Mouse (Mus musculus) hematopoietic stem cell, adult 5-6 weeks (primary cell): ENCODE measurements around the gene Pde4d. TPM values are rescaled to one million over a fixed set of nuclear protein-coding genes. Genes with fewer than 3 reads are reported as not detected.
A peak's percentile ranks its signal among the peaks of the same experiment; 100 is the strongest.

ENCODE experiments used
- ATAC-seq, 2 experiments: fragments of 125-278 bp in 1 of 2; replicated peaks in 1 of 2; 2 replicates each; pipeline ENCODE4 v1.8.0; 2016 to 2017; ENCODE audit warnings: inconsistent platforms in 2 of 2, mild to moderate bottlenecking in 2 of 2, moderate number of reproducible peaks in 2 of 2, low read depth in 1 of 2, moderate TSS enrichment in 1 of 2; ENCODE audit not compliant: low FRiP score in 2 of 2, poor library complexity in 2 of 2, severe bottlenecking in 2 of 2, insufficient read depth in 1 of 2, low TSS enrichment in 1 of 2
- total RNA-seq: library from RNA; stranded (forward); fragments of 172-1452, 232-1000 nt; gene quantifications from 2 replicates; pipeline ENCODE4 v1.2.3, GENCODE M21; 2017

Gene Pde4d
- total RNA-seq, 1 experiment from 2014 or later: 29.6 TPM

DNA sequence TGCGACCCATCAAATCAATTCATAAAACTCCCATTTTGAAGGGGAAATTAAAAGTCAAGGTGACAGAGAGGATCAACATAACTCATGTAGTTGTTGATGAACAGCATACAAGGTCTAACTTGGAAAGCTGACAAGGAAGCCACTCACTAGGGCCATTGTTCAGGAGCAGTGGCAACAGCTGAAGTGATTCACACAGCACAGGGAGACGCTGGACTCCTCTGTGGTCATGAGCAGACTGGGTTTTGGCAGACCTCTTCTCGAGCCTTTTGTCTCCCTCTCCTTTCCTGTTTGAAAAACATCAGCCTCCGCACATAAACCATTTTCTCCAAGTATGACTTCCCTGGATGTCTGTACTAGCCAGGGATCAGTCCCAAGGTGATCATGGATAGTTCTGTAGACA is 1094.9 kb downstream of the Pde4d start:
- no peak for ATAC-seq

DNA sequence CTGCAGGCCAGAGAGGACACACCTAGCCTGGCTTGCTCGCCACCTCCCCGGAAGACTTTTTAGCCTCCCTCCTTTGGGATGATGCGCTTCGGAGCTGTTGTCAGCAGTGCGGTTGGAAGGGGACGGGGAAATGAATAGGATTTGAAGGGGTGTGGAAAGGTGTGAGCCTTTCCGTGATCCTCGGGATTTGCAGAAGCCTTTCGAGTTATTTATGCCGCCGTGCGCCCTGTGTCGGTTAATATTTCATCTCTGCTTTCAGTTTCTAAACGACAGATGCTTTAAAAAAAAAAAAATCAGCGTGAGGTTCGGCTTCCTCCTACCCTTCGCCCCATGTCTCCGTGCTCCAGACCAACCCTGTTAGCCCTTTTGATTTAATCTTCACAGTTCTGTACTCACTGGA is 1096.6 kb downstream of the Pde4d start:
- ATAC-seq: peak; percentile 52 to 76; a peak in 2 of 4 replicates

DNA sequence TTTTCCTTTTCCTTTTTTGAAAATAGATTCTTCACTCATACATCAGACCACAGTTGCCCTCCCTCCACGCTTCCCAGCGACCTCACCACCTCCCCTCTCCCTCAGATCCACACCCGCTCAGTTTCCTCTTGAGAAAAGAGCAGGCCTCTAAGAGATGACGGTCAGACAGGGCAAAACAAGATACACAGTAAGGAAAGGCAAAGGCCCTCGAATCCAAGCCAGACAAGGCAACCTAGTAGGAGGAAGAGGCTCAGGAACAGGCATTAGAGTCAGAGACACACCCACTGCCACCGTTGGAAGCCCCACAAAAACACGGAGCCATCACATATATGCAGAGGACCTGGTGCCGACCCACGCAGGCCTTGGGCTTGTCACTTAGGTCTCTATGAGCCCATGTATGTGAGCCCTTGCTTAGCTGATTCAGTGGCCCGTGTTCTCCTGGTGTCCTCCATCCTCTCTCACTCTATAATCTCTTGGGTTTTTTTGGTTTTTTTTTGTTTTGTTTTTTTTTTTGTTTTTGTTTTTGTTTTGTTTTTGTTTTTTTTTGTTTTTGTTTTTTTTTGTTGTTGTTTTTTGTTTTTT is 1097.3 kb downstream of the Pde4d start:
- ATAC-seq: peak in 1 of 2 experiments; percentile 32; a peak in 1 of 4 replicates

GRCm38 (mm10) chr13:109547700-109548099 is 1098.0 kb downstream of the Pde4d start:
- peak; percentile 89 to 92 for ATAC-seq

GRCm38 (mm10) chr13:109548263-109548662 is 1098.5 kb downstream of the Pde4d start:
- no peak for ATAC-seq

GRCm38 (mm10) chr13:109548771-109549555 is 1099.2 kb downstream of the Pde4d start:
- ATAC-seq: no peak

- no peak for ATAC-seq
These were observed 1102.1 kb downstream of the Pde4d start for GRCm38 (mm10) chr13:109551836-109552235.

- no peak for ATAC-seq
These were observed 1105.8 kb downstream of the Pde4d start for GRCm38 (mm10) chr13:109555513-109555912.

GRCm38 (mm10) chr13:109556853-109557252 is 1107.1 kb downstream of the Pde4d start:
- no peak for ATAC-seq

DNA sequence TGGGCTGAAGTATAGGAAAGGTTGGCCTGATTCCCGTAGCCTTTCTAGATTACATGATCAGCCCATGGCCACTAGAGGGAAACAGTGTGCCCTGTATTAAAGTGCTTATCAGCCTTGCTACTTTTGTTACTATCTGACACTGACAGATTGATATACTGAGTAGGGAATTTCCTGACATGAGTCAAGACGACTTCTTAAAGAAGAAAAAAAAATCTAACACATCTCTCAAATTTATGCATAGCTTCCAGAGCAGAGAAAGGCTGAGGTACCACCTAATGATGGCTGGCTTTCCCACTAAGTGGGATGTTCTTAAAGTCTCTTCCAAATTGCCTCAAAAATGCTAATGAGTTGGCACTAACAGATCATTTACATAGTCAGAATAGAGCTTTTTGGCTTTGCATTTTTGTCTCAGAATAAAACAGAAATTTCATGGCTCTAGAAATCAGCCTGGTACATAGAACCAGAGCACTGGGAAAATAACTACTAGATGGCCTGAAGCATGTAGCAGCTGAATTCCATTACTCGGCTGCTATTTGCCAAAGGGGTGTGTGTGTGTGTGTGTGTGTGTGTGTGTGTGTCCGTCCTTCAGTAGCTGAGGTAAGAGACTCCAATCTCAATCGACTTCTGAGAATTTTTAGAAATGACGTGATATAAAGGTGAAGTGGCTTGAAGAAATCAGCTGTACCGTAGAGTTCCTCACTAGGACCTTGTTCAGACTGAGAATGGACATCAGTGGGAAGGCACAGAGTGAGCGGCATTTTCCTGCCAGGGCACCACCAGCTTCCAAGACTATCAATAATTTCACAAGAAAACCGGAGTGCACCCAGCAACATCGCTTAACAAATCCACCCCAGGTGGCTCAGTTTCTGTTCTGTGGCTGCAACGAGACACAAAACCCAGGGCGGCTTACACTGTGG is 1108.9 kb downstream of the Pde4d start:
- peak; percentile 56 to 73; a peak in 3 of 4 replicates for ATAC-seq

- ATAC-seq: no peak
These were observed 1110.5 kb downstream of the Pde4d start for GRCm38 (mm10) chr13:109560261-109560660.

- no peak for ATAC-seq
These were observed 1119.1 kb downstream of the Pde4d start for GRCm38 (mm10) chr13:109568638-109569468.

GRCm38 (mm10) chr13:109569491-109569890 is 1119.7 kb downstream of the Pde4d start:
- no peak for ATAC-seq

GRCm38 (mm10) chr13:109576725-109577124 is 1127.0 kb downstream of the Pde4d start:
- no peak for ATAC-seq

GRCm38 (mm10) chr13:109577454-109577853 is 1127.7 kb downstream of the Pde4d start:
- ATAC-seq: no peak

DNA sequence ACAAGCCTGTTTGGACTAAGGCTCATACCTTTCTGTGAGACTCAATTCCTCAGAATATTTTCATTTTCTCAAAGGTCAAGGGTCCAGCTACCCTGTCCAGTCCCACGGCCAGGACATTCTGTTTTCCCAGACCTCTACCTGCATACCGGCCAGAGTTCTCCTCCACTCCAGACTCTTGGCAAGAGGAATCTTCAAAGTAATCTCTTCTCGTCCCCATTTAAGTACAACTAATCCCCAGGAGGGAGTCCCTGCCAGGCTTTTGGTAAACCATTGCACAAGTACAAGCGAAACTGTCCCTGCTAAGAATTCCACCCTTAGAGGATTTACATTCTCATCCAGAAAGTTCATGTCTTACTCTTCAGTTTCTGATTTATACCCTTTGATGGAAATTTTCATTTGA is 1128.2 kb downstream of the Pde4d start:
- ATAC-seq: no peak
